Mouse (Mus musculus): ENCODE results near the gene Dync1i1. TPM values are rescaled to one million over a fixed set of nuclear protein-coding genes. Genes with fewer than 3 reads are reported as not detected.

Dync1i1 gene
- polyA plus RNA-seq (2012; rRNA removed): 0.22 and 0.48 TPM in 2 replicates

GRCm38 (mm10) chr6:5725611-5726236, at the start of gene Dync1i1:
TSS of gene Dync1i1 (plus strand) at chr6:5725639.

Other genes starting within 250 kb of the Dync1i1 start
- gene Pdk4, start 229.3 kb upstream of the Dync1i1 start, polyA plus RNA-seq (2012; rRNA removed): 16.8 and 17.1 TPM in 2 replicates